Mouse (Mus musculus) forebrain, postnatal 0 days (tissue): Measurements from ENCODE around the gene Trim7. TPM values are rescaled to one million over a fixed set of nuclear protein-coding genes. Genes with fewer than 3 reads are reported as not detected.

Experiments used
- ATAC-seq: fragments of 200-750 bp; cut with Nextera tagmentation; 2 replicates; pipeline ENCODE4 v1.8.0; 2017; ENCODE audit warnings: mild to moderate bottlenecking, moderate library complexity
- DNase-seq: peaks from one replicate; pipeline ENCODE4 v3.0.0-alpha.2; 2015
- H3K27ac ChIP-seq: fragments of 300-500 bp; sonication (generic); 2 replicates; pipeline ENCODE4 v1.5.1; 2014; ENCODE audit warnings: low read depth, mild to moderate bottlenecking, antibody characterized with exemption, low read length, moderate library complexity, mixed read lengths
- H3K27me3 ChIP-seq: fragments of 300-500 bp; sonication (generic); 2 replicates; pipeline ENCODE4 v1.6.1; 2014; ENCODE audit warnings: mild to moderate bottlenecking, low read length, mixed read lengths; ENCODE audit not compliant: insufficient read depth
- H3K36me3 ChIP-seq: fragments of 300-500 bp; sonication (generic); 2 replicates; pipeline ENCODE4 v1.6.1; 2014; ENCODE audit warnings: mild to moderate bottlenecking, moderate library complexity; ENCODE audit not compliant: insufficient read depth
- H3K4me1 ChIP-seq: fragments of 300-500 bp; sonication (generic); 2 replicates; pipeline ENCODE4 v1.6.1; 2014; ENCODE audit warnings: antibody characterized with exemption; ENCODE audit not compliant: insufficient read depth
- H3K4me2 ChIP-seq: fragments of 300-500 bp; sonication (generic); 2 replicates; pipeline ENCODE4 v1.6.1; 2014; ENCODE audit warnings: low read depth, mild to moderate bottlenecking, moderate library complexity
- H3K4me3 ChIP-seq: fragments of 300-500 bp; sonication (generic); 2 replicates; pipeline ENCODE4 v1.5.1; 2014; ENCODE audit warnings: low read depth, low read length, mixed read lengths
- H3K9ac ChIP-seq: fragments of 300-500 bp; sonication (generic); 2 replicates; pipeline ENCODE4 v1.6.1; 2014; ENCODE audit warnings: mild to moderate bottlenecking
- H3K9me3 ChIP-seq: fragments of 300-500 bp; sonication (generic); 2 replicates; pipeline ENCODE4 v1.6.1; 2016; ENCODE audit warnings: low read length
- CTCF ChIP-seq: sonication (generic); IDR thresholded peaks from 2 replicates; pipeline ENCODE4 v1.5.1; 2016; ENCODE audit warnings: antibody characterized with exemption, control low read depth, low read depth
- WGBS: fragments of 180-500 bp; shearing (Covaris S2); extraction: QIAGEN DNeasy Blood & Tissue Kit; methylation state at CpG from one replicate; pipeline ENCODE4 v1.1.7; 2014; 5-methylcytosine and 5-hydroxymethylcytosine counted together
- polyA plus RNA-seq: library from polyadenylated mRNA; unstranded; fragments of >200 nt; fragmentation: Nextera tagmentation; extraction: Ambion mirVana; gene quantifications from 2 replicates; pipeline ENCODE4 v1.2.1, GENCODE M21; 2015
- total RNA-seq: library from RNA; depleted of rRNA; stranded (reverse); fragments of >200 nt; gene quantifications from 2 replicates; pipeline ENCODE4 v1.2.3, GENCODE M21; 2014

Gene Trim7
- total and polyA plus RNA-seq, 2 experiments from 2014 or later, result 2.5 to 9.5 TPM

GRCm38 (mm10) chr11:48837310-48838180 lies 11.6 kb downstream of the Trim7 start:
- TF ChIP-seq CTCF, result peak; percentile 3; the same call in 1 of the 2 replicates
- no peaks in the 10 kb centered on the region for H3K36me3 ChIP-seq
- ATAC-seq (peak; percentile 34), DNase-seq (peak; percentile 71)
- peaks cover 7% of the 10 kb centered on the region for H3K4me1 ChIP-seq
- WGBS, result 4% methylated on average over 75 of the region's 77 CpGs
- H3K27me3 ChIP-seq, result no peaks in the 10 kb centered on the region
- peak overlapping the region; percentile 72 for H3K27ac ChIP-seq
- peak overlapping the region; percentile 69 for H3K4me3 ChIP-seq
- peak overlapping the region; percentile 77 for H3K9ac ChIP-seq
- peak overlapping the region; percentile 85 for H3K4me2 ChIP-seq
- H3K9me3 ChIP-seq, result no peaks in the 10 kb centered on the region

- H3K4me3 ChIP-seq, result peak overlapping the region; percentile 69
- ATAC-seq, result peak; percentile 9
- H3K9me3 ChIP-seq, result no peaks in the 10 kb centered on the region
- H3K27me3 ChIP-seq, result no peaks in the 10 kb centered on the region
- peaks cover 7% of the 10 kb centered on the region for H3K4me1 ChIP-seq
- peak overlapping the region; percentile 85 for H3K4me2 ChIP-seq
- H3K9ac ChIP-seq, result peak overlapping the region; percentile 77
- TF ChIP-seq CTCF, result no peak
- WGBS, result 1% methylated on average over 16 of the region's 16 CpGs
- H3K36me3 ChIP-seq, result no peaks in the 10 kb centered on the region
- no peak for DNase-seq
- peak overlapping the region; percentile 72 for H3K27ac ChIP-seq
These were observed 12.3 kb downstream of the Trim7 start for GRCm38 (mm10) chr11:48838181-48838797.

DNA sequence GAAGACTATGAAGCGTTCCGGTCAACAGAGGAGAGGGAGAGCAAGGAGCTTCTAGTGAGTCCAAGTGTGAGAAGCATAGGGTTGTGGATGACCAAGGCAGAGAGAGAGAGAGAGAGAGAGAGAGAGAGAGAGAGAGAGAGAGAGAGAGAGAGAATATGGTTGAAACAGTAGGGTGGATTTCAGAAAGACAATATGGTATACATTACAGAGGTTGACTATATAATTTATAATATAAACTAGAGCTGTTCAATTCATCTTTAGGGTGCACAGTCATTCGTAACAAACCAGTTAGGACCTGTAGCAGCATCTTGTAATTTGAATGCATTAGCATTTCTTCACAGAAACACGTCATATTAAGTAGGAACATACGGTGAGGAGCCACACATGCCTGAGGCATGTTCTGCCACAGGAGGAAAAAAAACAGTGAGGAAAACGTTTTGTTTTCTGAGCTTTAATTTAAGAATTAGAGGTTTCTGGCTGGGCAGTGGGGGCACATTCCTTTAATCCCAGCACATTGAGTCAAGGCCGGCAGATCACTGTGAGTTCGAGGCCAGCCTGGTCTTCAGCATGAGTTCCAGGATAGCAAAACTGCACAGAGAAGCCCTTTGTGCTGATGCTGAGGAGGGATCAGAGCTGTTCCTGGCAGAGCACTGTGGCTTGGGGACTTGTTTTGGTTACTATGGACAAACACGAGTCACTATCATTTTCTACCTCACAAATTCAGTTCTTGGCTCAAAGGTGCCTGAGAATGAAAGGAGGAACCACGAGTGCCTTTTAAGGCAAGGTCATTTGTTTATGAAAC lies 13.1 kb downstream of the Trim7 start:
- H3K9me3 ChIP-seq, result no peaks in the 10 kb centered on the region
- no peak for ATAC-seq
- peaks cover 7% of the 10 kb centered on the region for H3K4me1 ChIP-seq
- no peak overlapping the region for H3K9ac ChIP-seq
- H3K36me3 ChIP-seq, result no peaks in the 10 kb centered on the region
- peak overlapping the region; percentile 69 for H3K4me3 ChIP-seq
- WGBS, result 61% methylated on average over 10 of the region's 10 CpGs
- peak overlapping the region; percentile 85 for H3K4me2 ChIP-seq
- H3K27ac ChIP-seq, result peak overlapping the region; percentile 40
- DNase-seq, result no peak
- no peak for TF ChIP-seq CTCF
- no peaks in the 10 kb centered on the region for H3K27me3 ChIP-seq

- no peak overlapping the region for H3K27ac ChIP-seq
- H3K9me3 ChIP-seq, result no peaks in the 10 kb centered on the region
- no peak for TF ChIP-seq CTCF
- no peaks in the 10 kb centered on the region for H3K36me3 ChIP-seq
- ATAC-seq (no peak), DNase-seq (no peak)
- no peak overlapping the region for H3K9ac ChIP-seq
- no peak overlapping the region for H3K4me3 ChIP-seq
- H3K27me3 ChIP-seq, result no peaks in the 10 kb centered on the region
- no peak overlapping the region for H3K4me2 ChIP-seq
- peaks cover 7% of the 10 kb centered on the region for H3K4me1 ChIP-seq
These were observed 14.9 kb downstream of the Trim7 start for GRCm38 (mm10) chr11:48840805-48841204.

- H3K27me3 ChIP-seq, result no peaks in the 10 kb centered on the region
- peaks cover 7% of the 10 kb centered on the region for H3K4me1 ChIP-seq
- no peak overlapping the region for H3K4me2 ChIP-seq
- no peak overlapping the region for H3K9ac ChIP-seq
- 91% methylated on average over 5 of the region's 5 CpGs for WGBS
- no peak overlapping the region for H3K4me3 ChIP-seq
- no peaks in the 10 kb centered on the region for H3K9me3 ChIP-seq
- no peak for TF ChIP-seq CTCF
- no peaks in the 10 kb centered on the region for H3K36me3 ChIP-seq
- DNase-seq (no peak), ATAC-seq (no peak)
- no peak overlapping the region for H3K27ac ChIP-seq
These were observed 15.3 kb downstream of the Trim7 start for GRCm38 (mm10) chr11:48841213-48841612.

- no peaks in the 10 kb centered on the region for H3K27me3 ChIP-seq
- H3K4me1 ChIP-seq, result peaks cover 7% of the 10 kb centered on the region
- no peak for TF ChIP-seq CTCF
- H3K9ac ChIP-seq, result no peak overlapping the region
- H3K36me3 ChIP-seq, result no peaks in the 10 kb centered on the region
- DNase-seq, result no peak
- H3K27ac ChIP-seq, result no peak overlapping the region
- ATAC-seq, result no peak
- 86% methylated on average over 4 of the region's 4 CpGs for WGBS
- no peaks in the 10 kb centered on the region for H3K9me3 ChIP-seq
- no peak overlapping the region for H3K4me3 ChIP-seq
- no peak overlapping the region for H3K4me2 ChIP-seq
These were observed 16.4 kb downstream of the Trim7 start for GRCm38 (mm10) chr11:48842378-48842792.
